Mouse (Mus musculus) neural tube, embryonic 13.5 days (tissue): Measurements from ENCODE around the gene Cblb. TPM values are rescaled to one million over a fixed set of nuclear protein-coding genes. Genes with fewer than 3 reads are reported as not detected.

ENCODE experiments used
- ATAC-seq: fragments of 200-750 bp; cut with Nextera tagmentation; 2 replicates; pipeline ENCODE4 v1.8.0; 2017; ENCODE audit warnings: low read depth, mild to moderate bottlenecking, moderate TSS enrichment, moderate library complexity
- H3K27ac ChIP-seq: fragments of 300-500 bp; sonication (generic); replicated peaks from 2 replicates; pipeline ENCODE4 v1.5.1; 2015; ENCODE audit warnings: moderate library complexity, mild to moderate bottlenecking, inconsistent platforms
- H3K27me3 ChIP-seq: fragments of 300-500 bp; sonication (generic); 2 replicates; pipeline ENCODE4 v1.6.1; 2015; ENCODE audit warnings: mild to moderate bottlenecking, inconsistent platforms
- H3K36me3 ChIP-seq: fragments of 300-500 bp; sonication (generic); 2 replicates; pipeline ENCODE4 v1.6.1; 2015; ENCODE audit warnings: mild to moderate bottlenecking, inconsistent platforms
- H3K4me1 ChIP-seq: fragments of 300-500 bp; sonication (generic); replicated peaks from 2 replicates; pipeline ENCODE4 v1.6.1; 2015; ENCODE audit warnings: inconsistent platforms
- H3K4me2 ChIP-seq: fragments of 300-500 bp; sonication (generic); 2 replicates; pipeline ENCODE4 v1.6.1; 2015; ENCODE audit warnings: inconsistent platforms, mild to moderate bottlenecking, moderate library complexity
- H3K4me3 ChIP-seq: fragments of 300-500 bp; sonication (generic); 2 replicates; pipeline ENCODE4 v1.5.1; 2015; ENCODE audit warnings: mild to moderate bottlenecking, inconsistent platforms
- H3K9ac ChIP-seq: fragments of 300-500 bp; sonication (generic); 2 replicates; pipeline ENCODE4 v1.6.1; 2015; ENCODE audit warnings: moderate library complexity, mild to moderate bottlenecking, inconsistent platforms
- H3K9me3 ChIP-seq: fragments of 300-500 bp; sonication (generic); 2 replicates; pipeline ENCODE4 v1.6.1; 2016; ENCODE audit warnings: inconsistent platforms
- WGBS: fragments of 180-500 bp; shearing (Covaris S2); methylation state at CpG from one replicate; pipeline ENCODE4 v1.1.7; 2015; 5-methylcytosine and 5-hydroxymethylcytosine counted together
- polyA plus RNA-seq: library from polyadenylated mRNA; unstranded; fragments of >200 nt; fragmentation: Nextera tagmentation; extraction: Ambion mirVana; gene quantifications from 2 replicates; pipeline ENCODE4 v1.2.1, GENCODE M21; 2015

The Cblb gene
- polyA plus RNA-seq, 1 experiment from 2014 or later = 16.8 TPM

DNA sequence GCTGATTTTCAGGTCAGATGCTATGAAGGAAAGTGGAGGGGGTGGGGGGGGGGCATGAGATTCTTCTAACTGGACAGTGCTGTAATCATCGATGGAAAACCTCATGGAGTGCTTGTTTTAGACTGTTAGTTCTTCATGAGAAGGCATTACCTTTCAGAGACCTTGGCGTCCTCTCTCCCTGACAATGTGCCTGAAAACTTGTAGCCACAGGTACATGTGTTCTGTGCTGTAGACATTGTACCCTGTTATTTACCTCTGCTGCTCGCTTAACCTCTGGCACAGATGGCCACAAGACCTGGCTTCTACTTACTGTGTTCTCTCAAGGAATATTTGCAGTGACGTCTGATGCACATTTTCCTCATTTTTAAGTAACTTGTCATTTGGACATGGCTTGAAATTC is 114.5 kb downstream of the Cblb start:
- peaks cover 9% of the 10 kb centered on the region; the same call in 1 of the 2 replicates for H3K4me1 ChIP-seq
- H3K9me3 ChIP-seq = no peaks in the 10 kb centered on the region
- WGBS = 90% methylated on average over 4 of the region's 4 CpGs
- no peaks in the 10 kb centered on the region for H3K27me3 ChIP-seq
- H3K4me3 ChIP-seq = no peak overlapping the region
- H3K36me3 ChIP-seq = peaks cover 43% of the 10 kb centered on the region
- no peak overlapping the region for H3K9ac ChIP-seq
- ATAC-seq = no peak
- no peak overlapping the region for H3K27ac ChIP-seq
- no peak overlapping the region for H3K4me2 ChIP-seq

GRCm38 (mm10) chr16:52146976-52147696 is 116.1 kb downstream of the Cblb start:
- Histone ChIP-seq H3K4me3 (no peak overlapping the region), H3K36me3 (peaks cover 34% of the 10 kb centered on the region), H3K9ac (no peak overlapping the region), H3K9me3 (no peaks in the 10 kb centered on the region), H3K4me2 (no peak overlapping the region), H3K4me1 (peaks cover 9% of the 10 kb centered on the region; the same call in 1 of the 2 replicates), H3K27me3 (no peaks in the 10 kb centered on the region), H3K27ac (no peak overlapping the region)
- 82% methylated on average over 11 of the region's 11 CpGs for WGBS
- ATAC-seq = no peak

- H3K27me3 ChIP-seq = no peaks in the 10 kb centered on the region
- 68% methylated on average over 6 of the region's 6 CpGs for WGBS
- no peak overlapping the region for H3K9ac ChIP-seq
- H3K27ac ChIP-seq = no peak overlapping the region
- ATAC-seq = no peak
- H3K4me1 ChIP-seq = peaks cover 9% of the 10 kb centered on the region; the same call in 1 of the 2 replicates
- H3K36me3 ChIP-seq = peaks cover 35% of the 10 kb centered on the region
- no peak overlapping the region for H3K4me2 ChIP-seq
- H3K9me3 ChIP-seq = no peaks in the 10 kb centered on the region
- H3K4me3 ChIP-seq = no peak overlapping the region
Measured at GRCm38 (mm10) chr16:52148041-52148440, 117.0 kb downstream of the Cblb start.

- no peak overlapping the region for H3K4me2 ChIP-seq
- H3K4me1 ChIP-seq = peaks cover 9% of the 10 kb centered on the region; the same call in 1 of the 2 replicates
- H3K9me3 ChIP-seq = no peaks in the 10 kb centered on the region
- H3K4me3 ChIP-seq = no peak overlapping the region
- peaks cover 30% of the 10 kb centered on the region for H3K36me3 ChIP-seq
- 74% methylated on average over 6 of the region's 6 CpGs for WGBS
- no peak overlapping the region for H3K9ac ChIP-seq
- H3K27me3 ChIP-seq = no peaks in the 10 kb centered on the region
- ATAC-seq = no peak
- no peak overlapping the region for H3K27ac ChIP-seq
Measured at GRCm38 (mm10) chr16:52149135-52149769, 118.2 kb downstream of the Cblb start.

DNA sequence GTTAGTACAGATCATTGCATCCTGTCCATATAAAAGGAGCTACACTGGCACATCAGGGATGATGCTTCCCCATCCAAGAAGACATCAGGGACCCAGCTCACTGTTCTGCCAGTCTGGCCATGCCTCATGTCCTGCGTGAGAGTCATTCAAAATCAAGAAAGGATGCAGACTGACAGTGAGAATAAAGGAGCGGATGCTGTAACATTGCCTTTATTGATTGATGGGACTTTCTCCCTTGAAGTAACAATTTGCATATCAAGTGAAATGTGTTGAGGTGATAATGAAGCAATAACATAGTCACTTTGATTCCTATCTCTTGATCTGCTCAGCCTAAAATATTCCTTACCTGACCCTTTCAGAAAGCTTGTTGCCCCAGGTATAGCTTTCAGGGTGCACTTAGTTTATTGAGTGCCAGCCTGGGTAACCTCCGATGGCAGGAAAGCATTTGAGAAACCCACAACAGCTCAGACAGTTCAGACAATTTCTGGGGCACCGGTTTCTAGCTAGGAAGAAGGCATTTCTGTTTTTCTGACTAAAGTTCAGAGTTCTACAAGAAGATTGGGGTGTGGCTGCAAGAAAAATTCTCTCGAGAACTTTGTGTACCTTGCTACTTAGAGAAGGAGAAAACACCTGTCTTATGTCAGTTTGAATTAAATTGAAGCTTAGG is 124.1 kb downstream of the Cblb start:
- Histone ChIP-seq H3K9ac (no peak overlapping the region), H3K4me1 (no peaks in the 10 kb centered on the region), H3K4me2 (no peak overlapping the region), H3K27ac (no peak overlapping the region), H3K4me3 (no peak overlapping the region), H3K27me3 (no peaks in the 10 kb centered on the region), H3K9me3 (no peaks in the 10 kb centered on the region), H3K36me3 (peaks cover 37% of the 10 kb centered on the region)
- 75% methylated on average over 5 of the region's 5 CpGs for WGBS
- ATAC-seq = no peak

DNA sequence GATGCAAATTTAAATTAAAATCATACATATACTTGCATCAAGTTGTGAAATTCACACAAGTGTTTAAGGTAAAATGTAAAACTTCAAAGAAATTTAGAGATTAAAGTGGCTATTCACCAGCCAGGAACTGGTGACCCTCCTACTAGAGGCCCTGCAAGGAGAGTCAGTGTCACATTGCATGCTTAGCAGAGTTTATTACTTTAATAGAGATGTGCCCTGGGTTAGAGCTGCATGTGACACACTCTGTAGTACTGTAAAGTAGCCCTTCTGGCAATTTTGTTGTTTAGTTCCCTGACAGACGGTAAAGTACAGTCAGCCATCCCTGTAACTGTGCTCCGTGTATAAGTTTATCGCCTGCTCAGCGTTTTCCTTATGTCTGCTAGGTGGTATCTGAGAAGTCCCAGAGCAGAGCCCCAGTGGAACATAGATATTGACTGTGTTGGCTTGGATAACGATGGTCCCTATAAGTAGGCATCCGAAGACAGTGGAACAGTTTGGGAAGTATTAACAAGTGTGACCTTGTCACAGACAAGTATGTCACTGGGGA is 129.0 kb downstream of the Cblb start:
- H3K9me3 ChIP-seq = no peaks in the 10 kb centered on the region
- 85% methylated on average over 6 of the region's 6 CpGs for WGBS
- no peak overlapping the region for H3K4me3 ChIP-seq
- no peak overlapping the region for H3K9ac ChIP-seq
- no peaks in the 10 kb centered on the region for H3K4me1 ChIP-seq
- H3K36me3 ChIP-seq = peaks cover 28% of the 10 kb centered on the region; the same call in 1 of the 2 replicates
- no peak overlapping the region for H3K4me2 ChIP-seq
- ATAC-seq = no peak
- H3K27me3 ChIP-seq = no peaks in the 10 kb centered on the region
- H3K27ac ChIP-seq = no peak overlapping the region

- peaks cover 29% of the 10 kb centered on the region for H3K36me3 ChIP-seq
- H3K27ac ChIP-seq = no peak overlapping the region
- H3K4me3 ChIP-seq = no peak overlapping the region
- H3K4me2 ChIP-seq = no peak overlapping the region
- no peaks in the 10 kb centered on the region for H3K9me3 ChIP-seq
- H3K9ac ChIP-seq = no peak overlapping the region
- no peaks in the 10 kb centered on the region for H3K27me3 ChIP-seq
- 88% methylated on average over 9 of the region's 9 CpGs for WGBS
- H3K4me1 ChIP-seq = no peaks in the 10 kb centered on the region
- no peak for ATAC-seq
Measured at GRCm38 (mm10) chr16:52164246-52164645, 133.2 kb downstream of the Cblb start.

GRCm38 (mm10) chr16:52173253-52173652 is 142.2 kb downstream of the Cblb start:
- H3K4me3 ChIP-seq = no peak overlapping the region

GRCm38 (mm10) chr16:52179839-52180238 is 148.8 kb downstream of the Cblb start:
- Histone ChIP-seq H3K9ac (no peak overlapping the region), H3K4me1 (no peaks in the 10 kb centered on the region), H3K4me2 (no peak overlapping the region), H3K4me3 (no peak overlapping the region), H3K36me3 (peaks cover 16% of the 10 kb centered on the region), H3K27me3 (no peaks in the 10 kb centered on the region), H3K27ac (no peak overlapping the region), H3K9me3 (no peaks in the 10 kb centered on the region)
- 93% methylated on average over 3 of the region's 3 CpGs for WGBS
- ATAC-seq = no peak

More at GRCm38 (mm10) chr16:52173253-52173652, 142.2 kb downstream of the Cblb start:
- Histone ChIP-seq H3K9me3 (no peaks in the 10 kb centered on the region), H3K36me3 (peaks cover 31% of the 10 kb centered on the region), H3K27ac (no peak overlapping the region), H3K27me3 (no peaks in the 10 kb centered on the region), H3K4me2 (no peak overlapping the region), H3K4me1 (no peaks in the 10 kb centered on the region), H3K9ac (no peak overlapping the region)
- ATAC-seq = no peak

DNA sequence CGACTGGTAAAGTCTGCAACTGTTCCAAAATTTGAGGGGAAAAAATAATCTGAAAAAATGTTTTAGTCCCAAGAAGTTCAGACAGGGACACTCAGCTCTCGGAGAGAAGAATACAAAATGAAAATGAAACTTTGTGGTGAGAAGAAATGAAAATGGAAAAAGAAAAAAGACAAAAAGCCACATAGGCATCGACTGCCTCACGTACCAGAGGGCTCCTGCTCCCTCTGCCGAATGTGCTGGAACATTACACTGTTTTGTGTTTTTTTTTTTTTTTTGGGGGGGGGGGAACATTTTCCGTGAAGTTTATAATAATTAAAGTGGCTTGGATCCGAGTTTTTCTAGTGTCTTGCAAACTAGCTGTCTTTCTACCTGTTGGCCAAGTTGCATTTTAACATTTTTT is 151.0 kb downstream of the Cblb start:
- H3K4me1 ChIP-seq = no peaks in the 10 kb centered on the region
- no peaks in the 10 kb centered on the region for H3K27me3 ChIP-seq
- H3K9me3 ChIP-seq = no peaks in the 10 kb centered on the region
- WGBS = 86% methylated on average over 7 of the region's 7 CpGs
- H3K4me2 ChIP-seq = no peak overlapping the region
- ATAC-seq = no peak
- H3K9ac ChIP-seq = no peak overlapping the region
- no peak overlapping the region for H3K4me3 ChIP-seq
- no peak overlapping the region for H3K27ac ChIP-seq
- peaks cover 19% of the 10 kb centered on the region for H3K36me3 ChIP-seq

- 87% methylated on average over 10 of the region's 10 CpGs for WGBS
Measured at GRCm38 (mm10) chr16:52184350-52184749, 153.3 kb downstream of the Cblb start.

GRCm38 (mm10) chr16:52186731-52187130 is 155.7 kb downstream of the Cblb start:
- no peak overlapping the region for H3K4me3 ChIP-seq
- H3K36me3 ChIP-seq = peaks cover 29% of the 10 kb centered on the region
- WGBS = 86% methylated on average over 10 of the region's 10 CpGs
- H3K4me1 ChIP-seq = no peaks in the 10 kb centered on the region
- H3K27me3 ChIP-seq = no peaks in the 10 kb centered on the region
- no peak overlapping the region for H3K9ac ChIP-seq
- no peaks in the 10 kb centered on the region for H3K9me3 ChIP-seq
- no peak overlapping the region for H3K27ac ChIP-seq
- no peak overlapping the region for H3K4me2 ChIP-seq
- ATAC-seq = no peak

More at GRCm38 (mm10) chr16:52184350-52184749, 153.3 kb downstream of the Cblb start:
- no peak overlapping the region for H3K9ac ChIP-seq
- peaks cover 16% of the 10 kb centered on the region for H3K36me3 ChIP-seq
- H3K27me3 ChIP-seq = no peaks in the 10 kb centered on the region
- H3K27ac ChIP-seq = no peak overlapping the region
- ATAC-seq = no peak
- no peak overlapping the region for H3K4me2 ChIP-seq
- H3K9me3 ChIP-seq = no peaks in the 10 kb centered on the region
- H3K4me3 ChIP-seq = no peak overlapping the region
- no peaks in the 10 kb centered on the region for H3K4me1 ChIP-seq
